ENCODE assay signal across 8 mouse cellular contexts in genomic region chr8:13104691-13105086, GRCm38 (mm10). TPM values are rescaled to one million over a fixed set of nuclear protein-coding genes. Genes with fewer than 3 reads are reported as not detected.
DNase-seq lines count a peak whose midpoint lies in the region; ATAC-seq lines count a peak whose summit lies in the region.

No protein-coding gene starts in this region.

- peak overlapping the region; percentile 91 for H3K27ac ChIP-seq in embryonic facial prominence, embryonic 14.5 days (replicated peaks; ENCODE audit: low read depth, low read length)
- H3K27ac ChIP-seq in kidney, embryonic 14.5 days (ENCODE audit: low read depth, low read length): peak overlapping the region; percentile 83
- H3K27ac ChIP-seq in limb, embryonic 15.5 days: peak overlapping the region; percentile 93

- H3K4me1 ChIP-seq in embryonic facial prominence, embryonic 14.5 days (ENCODE audit: control insufficient read depth, insufficient read depth, low read length): peaks cover 13% of the 10 kb centered on the region; the same call in 1 of the 2 replicates
- H3K4me1 ChIP-seq in kidney, embryonic 14.5 days (ENCODE audit: control insufficient read depth, insufficient read depth, low read length): peaks cover 23% of the 10 kb centered on the region; the same call in 1 of the 2 replicates
- H3K4me1 ChIP-seq in limb, embryonic 15.5 days: peaks cover 25% of the 10 kb centered on the region

- peak; percentile 89 for ATAC-seq in embryonic facial prominence, embryonic 14.5 days (ENCODE audit: low read depth)
- peak; percentile 68 for ATAC-seq in kidney, embryonic 14.5 days (ENCODE audit: low FRiP score, low TSS enrichment)
- peak; percentile 72 for ATAC-seq in limb, embryonic 15.5 days (ENCODE audit: insufficient number of reproducible peaks, low FRiP score, low TSS enrichment, low read depth)

- H3K9me3 ChIP-seq in embryonic facial prominence, embryonic 14.5 days (ENCODE audit: control insufficient read depth, low read length): no peaks in the 10 kb centered on the region
- H3K9me3 ChIP-seq in kidney, embryonic 14.5 days (ENCODE audit: control insufficient read depth, low read length): no peaks in the 10 kb centered on the region
- no peaks in the 10 kb centered on the region for H3K9me3 ChIP-seq in limb, embryonic 15.5 days

- H3K4me2 ChIP-seq in embryonic facial prominence, embryonic 14.5 days (ENCODE audit: low read depth, low read length): peak overlapping the region; percentile 78
- peak overlapping the region; percentile 84 for H3K4me2 ChIP-seq in kidney, embryonic 14.5 days (replicated peaks; ENCODE audit: low read depth, low read length)
- peak overlapping the region; percentile 82 for H3K4me2 ChIP-seq in limb, embryonic 15.5 days

- H3K4me3 ChIP-seq in embryonic facial prominence, embryonic 14.5 days (ENCODE audit: low read depth, low read length): peak overlapping the region; percentile 93
- peak overlapping the region; percentile 93 for H3K4me3 ChIP-seq in kidney, embryonic 14.5 days (ENCODE audit: low read length)
- H3K4me3 ChIP-seq in limb, embryonic 15.5 days: peak overlapping the region; percentile 95

- peak overlapping the region; percentile 82 for H3K9ac ChIP-seq in embryonic facial prominence, embryonic 14.5 days (ENCODE audit: low read depth, low read length)
- H3K9ac ChIP-seq in kidney, embryonic 14.5 days (ENCODE audit: low read depth, low read length): peak overlapping the region; percentile 78
- H3K9ac ChIP-seq in limb, embryonic 15.5 days: peak overlapping the region; percentile 82

- WGBS in embryonic facial prominence, embryonic 14.5 days: under 1% methylated on average over 34 of the region's 45 CpGs
- WGBS in kidney, embryonic 14.5 days: under 1% methylated on average over 45 of the region's 45 CpGs
- WGBS in limb, embryonic 15.5 days: under 1% methylated on average over 45 of the region's 45 CpGs

- peak; percentile 92 for DNase-seq in 3T3-L1 (ENCODE audit: low read depth, low spot score)
- peak; percentile 88 to 95 for DNase-seq in adrenal gland, postnatal 4 days (ENCODE audit: low spot score in 2 of 2)
- peak; percentile 94 for DNase-seq in embryonic facial prominence, embryonic 14.5 days (ENCODE audit: low spot score)
- peak; percentile 71 to 86 for DNase-seq in heart, adult 9 months (ENCODE audit: low spot score in 2 of 2)
- peak; percentile 74 to 82 for DNase-seq in monocyte, adult 2 months (ENCODE audit: low read depth in 1 of 2, low spot score in 2 of 2)
- peak; percentile 84 to 89 for DNase-seq in spleen, postnatal 36 days (ENCODE audit: low spot score in 2 of 2)

- peaks cover 5% of the 10 kb centered on the region for H3K36me3 ChIP-seq in embryonic facial prominence, embryonic 14.5 days (ENCODE audit: control insufficient read depth, insufficient read depth, low read length)
- H3K36me3 ChIP-seq in kidney, embryonic 14.5 days (ENCODE audit: control insufficient read depth, insufficient read depth, low read length): peaks cover 15% of the 10 kb centered on the region
- peaks cover 20% of the 10 kb centered on the region for H3K36me3 ChIP-seq in limb, embryonic 15.5 days

- no peaks in the 10 kb centered on the region for H3K27me3 ChIP-seq in embryonic facial prominence, embryonic 14.5 days (replicated peaks; ENCODE audit: control insufficient read depth, insufficient read depth, low read length)
- no peaks in the 10 kb centered on the region for H3K27me3 ChIP-seq in kidney, embryonic 14.5 days (ENCODE audit: control insufficient read depth, insufficient read depth, low read length)
- no peaks in the 10 kb centered on the region for H3K27me3 ChIP-seq in limb, embryonic 15.5 days

RNA-seq across cellular contexts. Expression of gene Pcid2, which starts 0.6 kb away (rescaled TPM):
- total RNA-seq in adrenal gland, postnatal 4 days (2021): 10 to 100 TPM; 26.9 to 28.7 TPM
- polyA plus RNA-seq in embryonic facial prominence, embryonic 14.5 days (2014; fragmentation: Nextera tagmentation; extraction: Ambion mirVana): 32.6 and 34.7 TPM in 2 replicates
- 36.2 and 50.3 TPM in 2 replicates for polyA plus RNA-seq in kidney, embryonic 14.5 days (2014; fragmentation: Nextera tagmentation; extraction: Ambion mirVana)
- polyA plus RNA-seq in limb, embryonic 15.5 days (2015; fragmentation: Nextera tagmentation; extraction: Ambion mirVana): 37.8 and 39.5 TPM in 2 replicates

RNA-seq across cellular contexts. Expression of gene Cul4a, which starts 0.7 kb away (rescaled TPM):
- 100 to 1,000 TPM; 135 to 137 TPM for total RNA-seq in adrenal gland, postnatal 4 days (2021)
- polyA plus RNA-seq in embryonic facial prominence, embryonic 14.5 days (2014; fragmentation: Nextera tagmentation; extraction: Ambion mirVana): 115 and 117 TPM in 2 replicates
- polyA plus RNA-seq in kidney, embryonic 14.5 days (2014; fragmentation: Nextera tagmentation; extraction: Ambion mirVana): 60.3 and 110 TPM in 2 replicates
- 105 and 112 TPM in 2 replicates for polyA plus RNA-seq in limb, embryonic 15.5 days (2015; fragmentation: Nextera tagmentation; extraction: Ambion mirVana)

RNA-seq across cellular contexts. Expression of gene Proz, which starts 44.0 kb away (rescaled TPM):
- total RNA-seq in adrenal gland, postnatal 4 days (2021): 10 to 100 TPM in 1 of 2 experiments, 1 to 10 TPM in 1; 1.1 to 17.4 TPM
- polyA plus RNA-seq in embryonic facial prominence, embryonic 14.5 days (2014; fragmentation: Nextera tagmentation; extraction: Ambion mirVana): 0.21 and 0.24 TPM in 2 replicates
- 0.43 and 0.51 TPM in 2 replicates for polyA plus RNA-seq in kidney, embryonic 14.5 days (2014; fragmentation: Nextera tagmentation; extraction: Ambion mirVana)
- polyA plus RNA-seq in limb, embryonic 15.5 days (2015; fragmentation: Nextera tagmentation; extraction: Ambion mirVana): 0.24 and 0.32 TPM in 2 replicates

RNA-seq across cellular contexts. Expression of gene Lamp1, which starts 54.3 kb away (rescaled TPM):
- 100 to 1,000 TPM; 311 to 322 TPM for total RNA-seq in adrenal gland, postnatal 4 days (2021)
- polyA plus RNA-seq in embryonic facial prominence, embryonic 14.5 days (2014; fragmentation: Nextera tagmentation; extraction: Ambion mirVana): 367 TPM in 2 replicates
- 225 and 306 TPM in 2 replicates for polyA plus RNA-seq in kidney, embryonic 14.5 days (2014; fragmentation: Nextera tagmentation; extraction: Ambion mirVana)
- 313 and 324 TPM in 2 replicates for polyA plus RNA-seq in limb, embryonic 15.5 days (2015; fragmentation: Nextera tagmentation; extraction: Ambion mirVana)

Comparison
In these comparisons a context has a peak if more than half of its experiments do, and no peak if none do; other contexts are left out.
1. Peak in every context shown above with its lines: DNase-seq, ATAC-seq, H3K4me3 ChIP-seq and H3K27ac ChIP-seq.